8 mouse cellular contexts compared by ENCODE assay signal in genomic region chr11:52346635-52347005, GRCm38 (mm10). TPM values are rescaled to one million over a fixed set of nuclear protein-coding genes. Genes with fewer than 3 reads are reported as not detected.
DNase-seq lines count a peak whose midpoint lies in the region; ATAC-seq and TF ChIP-seq lines count a peak whose summit lies in the region.

No protein-coding gene starts in this region.

- ATAC-seq in heart, embryonic 14.5 days (ENCODE audit: insufficient number of reproducible peaks, insufficient read depth, low FRiP score, low read depth) = no peak
- ATAC-seq in limb, embryonic 11.5 days (ENCODE audit: insufficient number of reproducible peaks, low FRiP score, low TSS enrichment, low read depth) = peak; percentile 45; the same call in 1 of the 2 replicates
- ATAC-seq in midbrain, embryonic 12.5 days (ENCODE audit: low FRiP score, low read depth) = no peak

- TF ChIP-seq CTCF in lung, adult 2 months (IDR thresholded peaks at IDR 0.05; ENCODE audit: insufficient read depth, low read length) = no peak
- no peak for TF ChIP-seq CTCF in bone marrow, adult 2 months (IDR thresholded peaks at IDR 0.05; ENCODE audit: control insufficient read depth, insufficient read depth, low read length)

- 4% methylated on average over 12 of the region's 12 CpGs for WGBS in lung, adult 2 months
- 2% methylated on average over 12 of the region's 12 CpGs for WGBS in bone marrow, adult 2 months
- 4% methylated on average over 12 of the region's 12 CpGs for WGBS in heart, embryonic 14.5 days
- WGBS in limb, embryonic 11.5 days = 3% methylated on average over 12 of the region's 12 CpGs
- 5% methylated on average over 12 of the region's 12 CpGs for WGBS in midbrain, embryonic 12.5 days

- H3K27me3 ChIP-seq in heart, embryonic 14.5 days (ENCODE audit: control insufficient read depth, insufficient read depth, low read length) = no peaks in the 10 kb centered on the region
- no peaks in the 10 kb centered on the region for H3K27me3 ChIP-seq in limb, embryonic 11.5 days (ENCODE audit: control insufficient read depth, insufficient read depth, low read length)
- no peaks in the 10 kb centered on the region for H3K27me3 ChIP-seq in midbrain, embryonic 12.5 days

- no peaks in the 10 kb centered on the region for H3K4me1 ChIP-seq in lung, adult 2 months (ENCODE audit: control insufficient read depth, insufficient read depth, low read length)
- H3K4me1 ChIP-seq in bone marrow, adult 2 months (ENCODE audit: control insufficient read depth, insufficient read depth, low read length) = peaks cover 1% of the 10 kb centered on the region; the same call in 1 of the 2 replicates
- peaks cover 4 to 21% of the 10 kb centered on the region in 2 experiments; a peak in 3 of 4 replicates for H3K4me1 ChIP-seq in heart, embryonic 14.5 days (ENCODE audit: control insufficient read depth in 2 of 2, insufficient read depth in 2 of 2, low read length in 2 of 2)
- no peaks in the 10 kb centered on the region for H3K4me1 ChIP-seq in limb, embryonic 11.5 days (ENCODE audit: control insufficient read depth, insufficient read depth, low read length)
- peaks cover 4% of the 10 kb centered on the region; the same call in 1 of the 2 replicates for H3K4me1 ChIP-seq in midbrain, embryonic 12.5 days

- no peak overlapping the region for H3K27ac ChIP-seq in bone marrow, adult 2 months (ENCODE audit: control insufficient read depth, insufficient read depth, low read depth, low read length, poor library complexity)
- peak overlapping the region; percentile 41 to 49; a peak in 2 of 4 replicates for H3K27ac ChIP-seq in heart, embryonic 14.5 days (replicated peaks in 1 of 2; ENCODE audit: control insufficient read depth in 1 of 2, insufficient read depth in 1 of 2, low read depth in 2 of 2, low read length in 2 of 2)
- no peak overlapping the region for H3K27ac ChIP-seq in limb, embryonic 11.5 days (replicated peaks; ENCODE audit: low read depth, low read length)
- no peak overlapping the region for H3K27ac ChIP-seq in midbrain, embryonic 12.5 days (replicated peaks)

- peak overlapping the region; percentile 21; the same call in 1 of the 2 replicates for H3K9ac ChIP-seq in heart, embryonic 14.5 days (ENCODE audit: low read length)
- no peak overlapping the region for H3K9ac ChIP-seq in limb, embryonic 11.5 days (ENCODE audit: low read length)
- peak overlapping the region; percentile 12; the same call in 1 of the 2 replicates for H3K9ac ChIP-seq in midbrain, embryonic 12.5 days (replicated peaks)

- no peaks in the 10 kb centered on the region for H3K36me3 ChIP-seq in heart, embryonic 14.5 days (ENCODE audit: control insufficient read depth, insufficient read depth, low read length)
- H3K36me3 ChIP-seq in limb, embryonic 11.5 days (ENCODE audit: control insufficient read depth, insufficient read depth, low read length) = no peaks in the 10 kb centered on the region
- no peaks in the 10 kb centered on the region for H3K36me3 ChIP-seq in midbrain, embryonic 12.5 days

- DNase-seq in lung, adult 2 months = no peak
- DNase-seq in lung, postnatal 25 days (ENCODE audit: low spot score) = no peak
- peak; percentile 78 for DNase-seq in limb, embryonic 11.5 days (ENCODE audit: low spot score)
- DNase-seq in yolk sac, embryonic 10.5 days (ENCODE audit: low spot score) = peak; percentile 70
- DNase-seq in urinary bladder, postnatal 10 days (ENCODE audit: low spot score) = no peak

- H3K4me3 ChIP-seq in lung, adult 2 months (replicated peaks; ENCODE audit: extremely low read depth, low read depth, low read length) = peak overlapping the region; percentile 34
- peak overlapping the region; percentile 44 for H3K4me3 ChIP-seq in bone marrow, adult 2 months (replicated peaks; ENCODE audit: control insufficient read depth, low read depth, low read length)
- peak overlapping the region; percentile 32 to 38 for H3K4me3 ChIP-seq in heart, embryonic 14.5 days (ENCODE audit: control insufficient read depth in 1 of 2, insufficient read depth in 1 of 2, low read depth in 1 of 2, low read length in 2 of 2)
- H3K4me3 ChIP-seq in limb, embryonic 11.5 days (ENCODE audit: low read depth, low read length) = no peak overlapping the region
- H3K4me3 ChIP-seq in midbrain, embryonic 12.5 days = peak overlapping the region; percentile 20; the same call in 1 of the 2 replicates

- no peak for TF ChIP-seq POLR2A in lung, adult 2 months (IDR thresholded peaks at IDR 0.05; ENCODE audit: borderline replicate concordance, extremely low read depth, low read depth, low read length)
- no peak for TF ChIP-seq POLR2A in bone marrow, adult 2 months (IDR thresholded peaks at IDR 0.05; ENCODE audit: borderline replicate concordance, control insufficient read depth, low read depth, low read length)

- H3K9me3 ChIP-seq in heart, embryonic 14.5 days (ENCODE audit: control insufficient read depth, low read length) = no peaks in the 10 kb centered on the region
- H3K9me3 ChIP-seq in limb, embryonic 11.5 days (ENCODE audit: control insufficient read depth, low read length) = no peaks in the 10 kb centered on the region
- H3K9me3 ChIP-seq in midbrain, embryonic 12.5 days = no peaks in the 10 kb centered on the region

- peak overlapping the region; percentile 67 for H3K4me2 ChIP-seq in heart, embryonic 14.5 days (ENCODE audit: low read length)
- peak overlapping the region; percentile 25 for H3K4me2 ChIP-seq in limb, embryonic 11.5 days (ENCODE audit: low read depth, severe bottlenecking)
- H3K4me2 ChIP-seq in midbrain, embryonic 12.5 days (replicated peaks) = peak overlapping the region; percentile 43

RNA-seq across cellular contexts. Expression of gene Vdac1, which starts 14.0 kb away (rescaled TPM):
- 34.1 and 65.1 TPM in 2 replicates for polyA plus RNA-seq in lung, adult 2 months (2012; rRNA removed)
- polyA plus RNA-seq in bone marrow, adult 2 months (2011; ENCODE audit: insufficient read depth, insufficient read length, low replicate concordance, missing spikeins) = 68.5 and 89.4 TPM in 2 replicates
- 409 and 422 TPM in 2 replicates for polyA plus RNA-seq in heart, embryonic 14.5 days (2014; fragmentation: Nextera tagmentation; extraction: Ambion mirVana)
- polyA plus RNA-seq in limb, embryonic 11.5 days (2014; fragmentation: Nextera tagmentation; extraction: Ambion mirVana) = 189 and 191 TPM in 2 replicates
- 211 and 216 TPM in 2 replicates for polyA plus RNA-seq in midbrain, embryonic 12.5 days (2016; fragmentation: Nextera tagmentation; extraction: Ambion mirVana)

RNA-seq across cellular contexts. Expression of gene 9530068E07Rik, which starts 49.6 kb away (rescaled TPM):
- polyA plus RNA-seq in lung, adult 2 months (2012; rRNA removed) = 160 and 194 TPM in 2 replicates
- polyA plus RNA-seq in bone marrow, adult 2 months (2011; ENCODE audit: insufficient read depth, insufficient read length, low replicate concordance, missing spikeins) = 13.4 and 29.2 TPM in 2 replicates
- 227 and 235 TPM in 2 replicates for polyA plus RNA-seq in heart, embryonic 14.5 days (2014; fragmentation: Nextera tagmentation; extraction: Ambion mirVana)
- polyA plus RNA-seq in limb, embryonic 11.5 days (2014; fragmentation: Nextera tagmentation; extraction: Ambion mirVana) = 173 and 176 TPM in 2 replicates
- polyA plus RNA-seq in midbrain, embryonic 12.5 days (2016; fragmentation: Nextera tagmentation; extraction: Ambion mirVana) = 154 TPM in 2 replicates

Comparison
In these comparisons a context has a peak if more than half of its experiments do, and no peak if none do; other contexts are left out.
1. DNase-seq: peak in limb, embryonic 11.5 days (single experiment) and yolk sac, embryonic 10.5 days (single experiment); none in lung, adult 2 months (single experiment), lung, postnatal 25 days (single experiment) and urinary bladder, postnatal 10 days (single experiment).
2. H3K27ac ChIP-seq: peak in heart, embryonic 14.5 days (2 of 2); none in bone marrow, adult 2 months (single experiment), limb, embryonic 11.5 days (single experiment) and midbrain, embryonic 12.5 days (single experiment).
3. Peak in every context shown above with its lines, with median percentiles within 50 percentile points of each other: H3K4me2 ChIP-seq.